Mouse (Mus musculus) lung, adult 2 months (tissue): Measurements from ENCODE around the gene Aldh3b1.

Experiments
- CTCF ChIP-seq: fragments of 200-500 bp; IDR thresholded peaks from 2 replicates; pipeline ENCODE4 v1.5.1; 2011; ENCODE audit warnings: mild to moderate bottlenecking, low read length, control low read depth; ENCODE audit not compliant: insufficient read depth
- POLR2A ChIP-seq: fragments of 200-500 bp; IDR thresholded peaks from 2 replicates; pipeline ENCODE4 v1.6.1; 2011; ENCODE audit warnings: low read depth, mild to moderate bottlenecking, control low read depth, low read length, borderline replicate concordance; ENCODE audit errors: extremely low read depth

- no peak for TF ChIP-seq CTCF
- TF ChIP-seq POLR2A, result no peak
Measured at GRCm38 (mm10) chr19:3967258-3967657, 37.6 kb upstream of the Aldh3b1 start.
